Mouse (Mus musculus) hindlimb bud, embryonic 11.5 days (tissue): ENCODE measurements around the gene Pofut1.

Experiments used
- DNase-seq: peaks from one replicate; pipeline ENCODE4 v3.0.0-alpha.2; 2012; ENCODE audit warnings: low read depth, low spot score; ENCODE audit errors: extremely low spot score

Pofut1 gene

DNA sequence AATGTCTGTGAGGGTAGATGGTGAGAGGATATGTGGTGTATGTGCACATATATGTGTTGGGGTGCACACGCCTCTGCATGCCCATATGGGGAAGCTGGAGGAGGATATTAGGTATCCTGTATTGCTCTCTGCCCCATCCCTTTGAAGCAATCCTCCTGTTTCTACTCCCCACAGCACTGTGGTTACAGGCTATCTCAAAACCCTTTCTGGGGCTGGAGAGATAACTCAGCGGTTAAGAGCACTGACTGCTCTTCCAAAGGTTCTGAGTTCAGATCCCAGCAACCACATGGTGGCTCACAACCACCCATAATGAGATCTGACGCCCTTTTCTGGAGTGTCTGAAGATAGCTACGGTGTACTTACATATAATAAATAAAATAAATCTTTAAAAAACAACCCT is 45.2 kb downstream of the Pofut1 start:
- DNase-seq: no peak

DNA sequence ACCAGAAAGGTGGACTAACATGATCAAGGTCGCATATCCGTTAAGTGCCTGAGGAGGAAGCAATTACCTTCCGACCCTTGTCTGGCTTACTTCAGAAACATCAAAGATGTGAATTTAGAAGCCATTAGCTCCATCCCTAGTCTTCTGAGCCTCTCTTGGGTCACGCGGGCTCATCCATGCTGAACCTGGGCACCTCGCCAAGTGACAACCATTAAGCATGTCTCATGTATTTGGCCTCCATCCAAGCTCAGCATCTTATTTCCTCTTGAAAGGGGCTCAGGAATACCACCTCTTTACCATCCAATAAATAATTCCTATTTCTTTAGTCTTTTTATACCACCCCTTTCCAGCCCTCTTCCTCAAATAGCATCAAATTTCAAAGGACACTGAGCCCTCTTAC is 46.5 kb downstream of the Pofut1 start:
- DNase-seq: no peak

DNA sequence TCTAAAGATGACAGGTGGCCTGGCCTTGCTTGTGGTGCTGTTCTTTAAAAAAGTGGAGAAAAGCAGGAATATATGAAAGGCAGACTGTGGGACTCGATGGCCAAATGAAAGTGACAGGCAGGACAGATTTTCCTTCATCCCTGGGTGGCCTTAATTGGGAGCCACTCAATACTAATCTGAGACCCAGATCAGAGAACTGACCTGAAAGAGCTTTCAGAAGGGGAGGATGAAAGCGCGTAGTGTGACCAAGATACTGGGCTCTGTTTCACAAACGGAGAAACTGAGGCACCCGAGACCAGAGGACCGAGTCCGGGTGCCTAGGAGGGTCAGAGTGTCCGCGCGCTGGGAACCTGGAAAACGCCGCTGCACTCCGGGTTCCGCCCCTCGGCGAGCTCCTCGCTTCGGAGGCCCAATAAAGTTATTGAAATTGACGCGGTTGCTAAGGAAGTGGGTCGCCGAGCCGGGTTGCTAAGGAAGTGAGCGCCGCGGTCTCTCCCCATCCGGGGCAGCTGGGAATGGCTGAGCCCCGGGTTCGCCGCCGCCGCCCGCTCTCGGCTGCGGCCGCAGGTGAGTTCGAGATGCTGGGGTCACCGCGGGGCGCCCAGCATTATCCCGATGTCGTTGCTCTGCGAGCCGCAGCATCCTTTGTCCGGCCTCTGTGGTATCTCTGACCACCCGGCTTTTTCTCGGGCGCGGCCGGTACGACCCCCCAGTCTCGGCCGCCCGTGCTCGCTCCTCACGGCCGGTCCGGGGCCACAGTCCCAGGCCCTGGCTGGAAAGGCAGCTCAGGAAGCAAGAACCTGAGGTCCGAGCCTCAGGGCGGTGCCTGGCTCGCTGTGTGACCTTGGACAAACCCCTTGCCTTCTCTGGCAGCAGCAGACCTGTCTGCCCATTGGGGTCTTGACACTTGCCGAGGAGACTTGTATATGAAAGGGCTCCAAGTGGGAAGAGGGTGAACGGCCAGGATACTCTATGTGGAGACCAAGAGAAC is 49.9 kb downstream of the Pofut1 start, which contains the start of gene Kif3b:
Gene Kif3b (plus strand): TSS at position 476 of the 991 bp plus-strand sequence.
- DNase-seq: peak; percentile 56

DNA sequence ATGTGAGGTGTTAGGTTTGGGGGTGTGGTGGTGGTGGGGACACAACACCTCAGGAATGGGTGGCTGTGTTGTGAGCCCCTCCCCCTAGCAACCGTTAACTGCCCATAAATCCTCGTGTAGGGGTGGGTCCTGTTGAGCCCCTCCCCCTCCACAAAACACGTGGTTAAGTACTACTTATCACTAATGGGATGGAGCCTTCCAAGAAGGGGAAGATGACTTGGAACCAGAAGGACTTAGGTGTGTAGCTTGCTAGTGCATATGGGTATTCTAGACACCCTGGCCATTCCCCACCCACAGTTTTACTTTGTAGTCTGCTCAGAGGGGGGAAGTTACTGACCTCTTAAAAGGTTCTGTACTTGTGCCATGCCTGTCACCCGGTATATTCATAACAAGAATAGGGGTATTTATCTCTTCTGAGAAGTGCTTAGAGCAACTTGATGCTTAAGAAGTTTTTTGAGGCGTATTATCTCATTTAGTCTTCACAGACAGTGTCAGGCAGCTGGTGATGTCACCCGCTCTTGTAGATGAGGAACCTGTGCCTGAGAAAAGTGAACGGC is 51.0 kb downstream of the Pofut1 start:
- no peak for DNase-seq

DNA sequence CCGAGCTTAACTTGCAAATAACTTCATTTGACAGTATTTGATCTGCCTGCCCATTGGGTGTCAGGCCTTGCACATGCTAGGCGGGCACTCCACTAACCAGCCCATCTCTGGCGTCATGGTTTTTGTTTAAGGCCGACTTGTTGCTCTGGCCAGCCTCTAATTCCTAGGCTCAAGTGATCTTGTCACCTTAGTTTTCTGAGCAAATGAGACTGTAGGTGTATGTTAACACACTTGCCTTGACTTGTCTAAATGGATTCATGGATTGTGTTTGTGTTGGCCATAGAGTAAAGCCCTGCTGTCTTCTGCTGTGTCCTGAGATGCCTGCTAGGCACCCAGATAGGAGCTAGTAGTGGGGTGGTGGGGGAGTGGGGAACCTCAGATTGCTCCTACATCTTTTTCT is 53.9 kb downstream of the Pofut1 start:
- no peak for DNase-seq

DNA sequence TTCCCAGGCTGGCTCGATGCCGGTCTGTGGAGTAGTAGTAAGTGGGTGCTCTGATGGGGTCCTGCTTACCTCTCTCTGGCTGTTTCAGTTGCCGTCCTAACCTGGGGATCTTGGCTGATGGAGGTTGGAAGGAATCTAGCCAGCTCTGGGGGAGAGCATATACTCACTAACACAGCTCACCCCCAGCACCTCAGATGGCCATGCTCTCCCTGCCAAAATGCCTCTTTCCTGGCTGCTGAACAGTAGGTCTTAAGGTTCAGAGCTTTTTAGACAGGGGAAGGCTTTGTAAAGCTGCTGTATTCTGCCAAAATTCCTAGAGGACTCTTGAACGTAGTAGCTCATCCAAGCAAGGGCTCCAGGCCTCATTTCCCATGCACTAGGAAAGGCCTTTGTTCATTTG is 56.4 kb downstream of the Pofut1 start:
- DNase-seq: no peak

DNA sequence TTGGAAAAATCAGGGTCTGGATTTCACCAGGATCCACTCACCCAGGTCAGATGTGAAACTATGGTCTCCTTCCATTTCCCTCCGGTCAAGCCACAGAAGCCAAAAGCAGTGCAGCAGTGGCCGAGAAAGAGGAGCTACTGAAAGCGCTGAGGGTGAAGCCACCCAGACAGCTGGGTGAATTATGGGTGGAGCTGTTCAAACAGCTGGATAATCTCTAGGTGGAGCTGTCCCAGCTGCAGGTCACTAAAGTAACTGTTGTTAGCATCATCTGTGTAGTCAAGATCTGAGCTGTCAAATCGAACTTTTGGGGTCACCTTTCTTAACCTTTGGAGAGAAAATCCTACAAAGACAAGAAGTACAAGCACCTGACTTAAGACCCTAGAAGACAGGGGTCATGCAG is 57.1 kb downstream of the Pofut1 start:
- DNase-seq: no peak

DNA sequence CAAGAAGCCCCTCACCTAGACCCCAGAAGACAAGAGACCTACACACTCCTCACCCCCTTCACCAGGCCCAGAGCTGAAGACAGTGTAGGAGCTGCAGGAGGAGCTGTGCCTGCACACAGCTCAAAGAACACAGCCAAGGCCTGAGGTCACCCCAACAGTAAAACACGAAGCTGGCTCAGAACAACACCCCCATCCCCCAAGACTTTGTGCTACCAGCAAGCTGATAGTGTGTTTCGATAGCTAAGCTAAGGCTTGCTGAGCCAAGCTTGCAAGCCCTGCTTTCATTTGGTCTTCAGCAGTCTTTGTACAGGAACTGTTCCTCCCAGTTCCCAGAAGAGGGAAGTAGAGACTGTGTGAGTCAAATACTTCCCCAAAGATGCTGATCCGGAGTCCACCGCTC is 57.5 kb downstream of the Pofut1 start:
- DNase-seq: no peak

DNA sequence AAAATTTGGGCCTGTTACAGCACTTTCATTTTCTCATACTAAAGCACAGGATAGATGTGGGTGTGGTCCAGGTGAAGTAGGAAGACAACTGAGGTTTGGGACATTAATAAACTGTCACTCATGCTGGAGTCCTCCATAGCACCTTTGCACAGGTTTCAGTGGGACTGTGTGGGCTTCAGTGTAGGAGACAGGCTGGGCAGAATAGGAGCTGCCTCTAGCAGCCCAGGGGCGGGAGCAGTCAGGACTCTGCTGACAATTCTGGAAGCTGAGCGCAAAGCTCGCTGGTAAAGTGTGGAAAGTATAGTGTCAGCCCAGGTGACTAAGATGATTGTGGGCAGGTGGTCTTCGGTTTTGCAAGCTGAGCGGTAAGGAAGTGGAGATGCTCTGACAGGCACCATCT is 59.8 kb downstream of the Pofut1 start:
- no peak for DNase-seq

DNA sequence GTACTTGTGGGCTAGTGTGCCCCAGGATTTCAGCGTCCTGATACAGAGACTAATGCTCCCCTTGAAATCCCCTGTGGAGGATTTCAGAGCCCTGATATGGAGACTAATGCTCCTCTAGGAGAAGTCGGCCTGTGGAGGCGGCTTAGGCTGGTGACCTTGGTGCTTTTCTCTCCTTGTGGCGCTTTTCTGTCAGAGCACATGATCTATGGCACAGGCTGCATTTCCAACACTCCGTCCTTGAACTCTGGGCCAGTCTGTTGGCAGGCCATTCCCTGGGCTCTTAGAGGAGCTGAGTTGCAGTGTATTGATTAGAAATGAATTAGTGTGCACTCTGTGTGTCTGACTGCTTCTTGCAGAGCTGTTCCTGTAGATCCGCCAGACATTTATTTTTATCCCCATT is 63.9 kb downstream of the Pofut1 start:
- DNase-seq: no peak

DNA sequence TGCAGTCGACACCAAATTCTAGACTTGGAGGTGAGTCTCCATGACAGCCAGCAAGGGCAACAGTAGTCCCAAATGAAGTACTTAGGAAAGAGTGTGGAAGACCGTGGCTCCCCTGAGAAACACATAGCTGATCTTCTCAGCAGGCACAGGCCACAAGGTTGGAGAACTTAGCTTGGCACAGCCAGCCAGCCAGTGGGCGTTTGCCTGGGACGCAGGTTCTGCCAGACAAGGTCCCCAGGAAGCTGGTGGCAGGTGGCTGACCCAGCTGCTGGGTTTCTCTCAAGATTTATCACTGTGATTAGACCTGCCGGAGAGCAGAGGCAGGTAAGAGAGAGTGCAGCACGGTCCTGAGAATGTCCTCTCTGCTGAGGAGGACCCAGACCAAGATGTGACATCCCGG is 67.3 kb downstream of the Pofut1 start:
- no peak for DNase-seq

DNA sequence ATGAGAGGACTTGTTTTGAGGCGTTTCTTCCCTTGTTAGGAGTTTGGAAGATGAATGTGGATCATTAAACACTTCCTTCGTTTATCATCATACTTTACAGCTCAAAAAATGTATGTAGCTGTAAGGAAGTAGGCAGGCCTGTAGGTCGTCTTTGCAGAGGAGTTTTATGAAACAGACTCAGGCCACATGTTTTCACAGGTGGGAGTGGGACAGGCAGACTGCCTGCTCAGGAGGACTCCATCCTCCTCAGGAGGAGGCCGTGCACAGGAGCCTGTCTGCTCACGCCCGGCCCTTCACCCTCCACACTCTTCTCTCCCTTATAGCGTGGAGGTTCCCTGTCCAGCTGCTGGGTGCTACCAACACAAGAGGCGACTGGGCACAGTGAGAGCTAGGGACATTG is 67.8 kb downstream of the Pofut1 start:
- no peak for DNase-seq

DNA sequence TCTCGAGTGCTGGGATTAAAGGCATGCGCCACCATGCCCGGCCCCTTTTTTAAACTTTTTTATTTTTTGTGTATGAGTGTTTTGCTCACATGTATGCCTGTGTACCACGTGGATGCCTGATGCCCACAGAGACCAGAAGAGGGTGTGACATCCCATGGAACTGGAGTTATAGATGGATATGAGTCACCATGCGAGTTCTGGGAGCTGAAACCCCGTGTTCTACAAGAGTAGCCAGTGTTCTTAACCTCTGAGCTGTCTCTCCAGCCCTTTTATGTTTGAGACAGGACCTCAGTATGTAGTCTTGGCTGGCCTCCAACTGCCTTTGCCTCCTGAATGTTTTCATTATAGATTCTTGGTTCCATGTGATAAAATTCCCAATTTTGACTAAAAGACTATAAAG is 68.9 kb downstream of the Pofut1 start:
- no peak for DNase-seq

DNA sequence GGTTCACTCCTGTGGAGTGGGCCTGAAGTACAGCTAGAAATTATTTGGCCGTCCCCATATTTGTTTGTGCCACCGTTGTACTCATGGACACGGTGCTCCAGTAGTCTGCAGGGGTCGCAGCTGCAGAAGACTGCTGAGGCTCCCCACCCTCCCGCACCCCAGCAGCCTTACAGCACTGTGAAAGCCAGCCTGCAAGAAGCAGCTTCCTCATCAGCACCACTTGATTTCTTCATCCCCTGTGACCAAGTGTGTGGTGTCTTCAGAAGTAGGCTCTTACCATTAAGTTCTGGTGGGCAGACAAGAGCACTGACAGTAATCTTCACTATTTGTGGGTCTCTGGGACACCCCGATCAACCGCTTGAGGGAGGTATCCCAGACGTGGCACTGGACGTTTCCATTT is 71.6 kb downstream of the Pofut1 start:
- no peak for DNase-seq

DNA sequence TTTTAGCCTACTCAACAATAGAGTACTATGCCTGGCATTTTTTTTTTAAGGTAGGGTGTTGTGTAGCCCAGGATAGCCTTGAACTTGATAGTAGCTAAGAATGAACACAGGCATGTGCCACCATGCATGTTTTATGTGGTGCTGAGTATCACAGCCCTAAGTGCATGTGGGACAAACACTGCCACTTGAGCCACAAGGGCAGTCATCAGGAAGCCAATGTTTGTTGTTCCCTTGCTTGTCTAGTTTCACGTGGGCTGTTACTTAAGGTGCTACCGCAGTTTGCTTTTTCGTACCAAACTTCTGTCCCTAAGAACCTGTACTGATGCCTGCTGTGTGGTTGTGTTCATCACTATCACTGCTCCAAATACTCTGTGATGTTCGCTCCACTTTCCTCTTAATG is 77.1 kb downstream of the Pofut1 start:
- DNase-seq: no peak

DNA sequence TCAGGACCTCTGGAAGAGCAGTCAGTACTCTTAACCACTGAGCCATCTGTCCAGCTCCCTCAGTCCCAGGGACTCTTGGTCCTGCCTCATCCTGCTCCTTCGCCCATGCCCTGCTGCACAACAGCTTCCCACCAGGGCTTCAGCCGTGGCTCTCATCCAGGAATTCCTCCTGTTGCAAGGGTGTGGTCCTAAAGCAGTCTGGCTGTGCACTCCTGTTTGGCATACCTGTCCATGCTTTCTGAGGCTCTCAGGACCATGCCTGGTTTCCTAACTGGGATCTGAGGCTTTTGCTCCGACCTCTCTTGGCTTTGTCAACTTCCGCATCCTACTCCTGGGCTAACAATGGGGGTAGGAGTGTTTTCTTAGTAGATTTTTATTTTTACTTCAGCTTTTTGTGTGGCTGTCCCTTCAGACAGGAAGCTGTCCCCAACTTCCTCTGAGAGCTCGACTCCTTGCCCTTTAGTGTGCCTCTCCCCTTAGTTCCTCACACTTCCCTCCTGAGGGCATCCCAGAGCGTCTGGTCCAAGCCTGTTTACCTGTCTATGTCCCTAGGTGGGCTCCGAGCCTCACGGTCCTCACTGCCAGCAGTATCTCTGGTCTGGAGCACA is 77.8 kb downstream of the Pofut1 start:
- no peak for DNase-seq
